Mouse (Mus musculus) MEL (cell line): ENCODE measurements around the gene Rln1. TPM values are rescaled to one million over a fixed set of nuclear protein-coding genes. Genes with fewer than 3 reads are reported as not detected.

Experiments used
- DNase-seq: peaks from one replicate; pipeline ENCODE4 v3.0.0; 2011; ENCODE audit warnings: low read depth, low spot score
- H3K27ac ChIP-seq: 2 replicates; pipeline ENCODE4 v1.5.1; 2012; ENCODE audit warnings: low read depth, mild to moderate bottlenecking, control low read depth, low read length, moderate library complexity; ENCODE audit not compliant: control insufficient read depth
- H3K27me3 ChIP-seq, 2 experiments: fragments of 150-350 bp in 1 of 2; sonication (generic) in 1 of 2; 2 replicates each; pipeline ENCODE4 v1.6.1; 2012; ENCODE audit warnings: low read length in 2 of 2, mild to moderate bottlenecking in 2 of 2, improper control_type of control experiment in 1 of 2, moderate library complexity in 1 of 2; ENCODE audit not compliant: insufficient read depth in 2 of 2, control insufficient read depth in 1 of 2
- H3K36me3 ChIP-seq, 2 experiments: 2 replicates each; pipeline ENCODE4 v1.6.1; 2012 to 2014; ENCODE audit warnings: low read length in 2 of 2, improper control_type of control experiment in 1 of 2, inconsistent platforms in 1 of 2, mild to moderate bottlenecking in 1 of 2; ENCODE audit not compliant: insufficient read depth in 2 of 2, control insufficient read depth in 1 of 2
- H3K4me1 ChIP-seq, 2 experiments: fragments of 150-350 bp in 1 of 2; sonication (generic) in 1 of 2; 2 replicates each; pipeline ENCODE4 v1.6.1; 2012; ENCODE audit warnings: low read length in 2 of 2, improper control_type of control experiment in 1 of 2, mild to moderate bottlenecking in 1 of 2; ENCODE audit not compliant: insufficient read depth in 2 of 2, control insufficient read depth in 1 of 2
- H3K4me3 ChIP-seq, 2 experiments: fragments of 150-350 bp in 1 of 2; sonication (generic) in 1 of 2; 2 replicates each; pipeline ENCODE4 v1.5.1; 2012; ENCODE audit warnings: low read depth in 2 of 2, low read length in 2 of 2, mild to moderate bottlenecking in 2 of 2, moderate library complexity in 2 of 2, control low read depth in 1 of 2, improper control_type of control experiment in 1 of 2; ENCODE audit not compliant: control insufficient read depth in 1 of 2, insufficient read depth in 1 of 2
- H3K79me2 ChIP-seq: 2 replicates; pipeline ENCODE4 v1.6.1; 2012; ENCODE audit warnings: mild to moderate bottlenecking, low read length, moderate library complexity; ENCODE audit not compliant: control insufficient read depth, poor library complexity, insufficient read depth
- H3K9ac ChIP-seq: 2 replicates; pipeline ENCODE4 v1.6.1; 2012; ENCODE audit warnings: low read depth, mild to moderate bottlenecking, control low read depth, low read length, moderate library complexity; ENCODE audit not compliant: control insufficient read depth, poor library complexity, severe bottlenecking
- H3K9me3 ChIP-seq: fragments of 150-350 bp; sonication (generic); replicated peaks from 2 replicates; pipeline ENCODE4 v1.6.1; 2012; ENCODE audit warnings: mild to moderate bottlenecking, low read length, improper control_type of control experiment, moderate library complexity; ENCODE audit not compliant: insufficient read depth
- BHLHE40 ChIP-seq: IDR thresholded peaks from 2 replicates; pipeline ENCODE4 v1.6.1; 2012; ENCODE audit warnings: low read depth, mild to moderate bottlenecking, inconsistent platforms, low read length, improper control_type of control experiment, borderline replicate concordance
- ELF1 ChIP-seq: IDR thresholded peaks from 2 replicates; pipeline ENCODE4 v1.6.1; 2014; ENCODE audit warnings: low read depth, mild to moderate bottlenecking, inconsistent platforms, low read length, improper control_type of control experiment, moderate library complexity
- ETS1 ChIP-seq: IDR thresholded peaks from 2 replicates; pipeline ENCODE4 v1.6.1; 2012; ENCODE audit warnings: low read depth, mild to moderate bottlenecking, inconsistent platforms, low read length, improper control_type of control experiment, moderate library complexity
- HCFC1 ChIP-seq: IDR thresholded peaks from 2 replicates; pipeline ENCODE4 v1.6.1; 2012; ENCODE audit warnings: low read depth, mild to moderate bottlenecking, inconsistent platforms, low read length, improper control_type of control experiment, moderate library complexity
- JUND ChIP-seq: IDR thresholded peaks from 2 replicates; pipeline ENCODE4 v1.6.1; 2011; ENCODE audit warnings: low read depth, mild to moderate bottlenecking, improper control_type of control experiment, low read length
- KAT2A ChIP-seq: conservative IDR thresholded peaks from 2 replicates; pipeline ENCODE4 v1.6.1; 2012; ENCODE audit warnings: low read depth, low read length, improper control_type of control experiment, inconsistent platforms
- MAX ChIP-seq: IDR thresholded peaks from 2 replicates; pipeline ENCODE4 v1.6.1; 2011; ENCODE audit warnings: low read length, improper control_type of control experiment
- MXI1 ChIP-seq: IDR thresholded peaks from 2 replicates; pipeline ENCODE4 v1.6.1; 2011; ENCODE audit warnings: mild to moderate bottlenecking, low read depth, low read length, improper control_type of control experiment
- MYB ChIP-seq: IDR thresholded peaks from 2 replicates; pipeline ENCODE4 v1.6.1; 2011; ENCODE audit warnings: mild to moderate bottlenecking, low read depth, low read length, improper control_type of control experiment
- MYC ChIP-seq: IDR thresholded peaks from 2 replicates; pipeline ENCODE4 v1.6.1; 2011; ENCODE audit warnings: low read depth, mild to moderate bottlenecking, low read length, improper control_type of control experiment, moderate library complexity
- POLR2AphosphoS2 ChIP-seq: IDR thresholded peaks from 2 replicates; pipeline ENCODE4 v1.6.1; 2011; ENCODE audit warnings: low read length, improper control_type of control experiment
- SIN3A ChIP-seq: IDR thresholded peaks from 2 replicates; pipeline ENCODE4 v1.6.1; 2012; ENCODE audit warnings: low read length, improper control_type of control experiment, inconsistent platforms
- TCF12 ChIP-seq: IDR thresholded peaks from 2 replicates; pipeline ENCODE4 v1.6.1; 2014; ENCODE audit warnings: low read depth, mild to moderate bottlenecking, inconsistent platforms, low read length, improper control_type of control experiment, moderate library complexity
- USF1 ChIP-seq: IDR thresholded peaks from 2 replicates; pipeline ENCODE4 v1.6.1; 2014; ENCODE audit warnings: low read depth, mild to moderate bottlenecking, inconsistent platforms, low read length, improper control_type of control experiment, moderate library complexity
- ZMIZ1 ChIP-seq: IDR thresholded peaks from 2 replicates; pipeline ENCODE4 v1.6.1; 2012; ENCODE audit warnings: low read depth, mild to moderate bottlenecking, inconsistent platforms, low read length, improper control_type of control experiment, moderate library complexity
- ZNF384 ChIP-seq: IDR thresholded peaks from 2 replicates; pipeline ENCODE4 v1.6.1; 2012; ENCODE audit warnings: low read depth, mild to moderate bottlenecking, inconsistent platforms, low read length, improper control_type of control experiment
- polyA plus RNA-seq, 2 experiments: library from polyadenylated mRNA; stranded (reverse) in 1 of 2; unstranded in 1 of 2; fragments of >175 nt in 1 of 2; fragments of >200 nt in 1 of 2; gene quantifications; 2 replicates each; pipeline versions ENCODE4 v1.2.1 to v1.2.4; 2012; ENCODE audit warnings: low replicate concordance in 2 of 2, low read depth in 1 of 2; ENCODE audit not compliant: insufficient read length in 2 of 2, insufficient read depth in 1 of 2, missing spikeins in 1 of 2
- total RNA-seq: library from RNA; depleted of rRNA; stranded (reverse); fragments of 300-350 nt; gene quantifications from 2 replicates; pipeline ENCODE4 v1.2.3, GENCODE M21; 2012

The Rln1 gene
- total and polyA plus RNA-seq, 3 experiments: 0.04 TPM; not detected in 2

- Histone ChIP-seq H3K9me3 (no peaks in the 10 kb centered on the region), H3K9ac (no peak overlapping the region), H3K27ac (no peak overlapping the region), H3K36me3 (peaks cover 0 to 5% of the 10 kb centered on the region in 2 experiments; a peak in 1 of 4 replicates), H3K4me1 (peaks cover 6 to 12% of the 10 kb centered on the region in 2 experiments), H3K4me3 (peak overlapping the region; percentile 9 to 61; a peak in 2 of 4 replicates), H3K27me3 (peaks cover 7 to 9% of the 10 kb centered on the region in 2 experiments), H3K79me2 (no peaks in the 10 kb centered on the region)
- peak; percentile 36; the same call in 1 of the 2 replicates for TF ChIP-seq SIN3A
- no peak for TF ChIP-seq MXI1
- TF ChIP-seq ZNF384: no peak
- peak; percentile 60 for DNase-seq
Measured at GRCm38 (mm10) chr19:29326396-29326795, 8.1 kb downstream of the Rln1 start.

GRCm38 (mm10) chr19:29325852-29326180 lies 8.7 kb downstream of the Rln1 start:
- H3K4me1 ChIP-seq: peaks cover 6 to 12% of the 10 kb centered on the region in 2 experiments
- H3K9ac ChIP-seq: peak overlapping the region; percentile 67
- peaks cover 3 to 9% of the 10 kb centered on the region in 2 experiments; a peak in 2 of 4 replicates for H3K27me3 ChIP-seq
- H3K27ac ChIP-seq: peak overlapping the region; percentile 16
- H3K36me3 ChIP-seq: peaks cover 0 to 5% of the 10 kb centered on the region in 2 experiments; a peak in 1 of 4 replicates
- peak; percentile 83 for DNase-seq
- TF ChIP-seq POLR2AphosphoS2 (no peak), ZNF384 (no peak), MYC (peak; percentile 22; the same call in 1 of the 2 replicates), MXI1 (peak; percentile 54; the same call in 1 of the 2 replicates), KAT2A (no peak), JUND (no peak), ETS1 (0 out of 2 replicates have a peak, but pooled peaks have one; percentile 11), MYB (no peak), BHLHE40 (no peak), HCFC1 (no peak), ZMIZ1 (no peak), MAX (peak; percentile 76; the same call in 1 of the 2 replicates), ELF1 (no peak), TCF12 (no peak), USF1 (no peak)
- peak overlapping the region; percentile 59 to 61 for H3K4me3 ChIP-seq
- no peaks in the 10 kb centered on the region for H3K79me2 ChIP-seq
- no peaks in the 10 kb centered on the region for H3K9me3 ChIP-seq
